Mouse (Mus musculus) forebrain, embryonic 13.5 days (tissue): ENCODE measurements around the gene Zfp3. TPM values are rescaled to one million over a fixed set of nuclear protein-coding genes. Genes with fewer than 3 reads are reported as not detected.
"Not testable (repeated sequence)": the region's sequence is repeated elsewhere in the genome, so short reads cannot be mapped to it uniquely, and the experiment has no call there.

Experiments
- ATAC-seq: fragments of 200-750 bp; cut with Nextera tagmentation; 2 replicates; pipeline ENCODE4 v1.8.0; 2017
- H3K27ac ChIP-seq: fragments of 300-500 bp; sonication (generic); 2 replicates; pipeline ENCODE4 v1.5.1; 2015; ENCODE audit warnings: inconsistent platforms, mild to moderate bottlenecking, moderate library complexity
- H3K27me3 ChIP-seq: fragments of 300-500 bp; sonication (generic); 2 replicates; pipeline ENCODE4 v1.6.1; 2015; ENCODE audit warnings: mild to moderate bottlenecking, inconsistent platforms
- H3K36me3 ChIP-seq: fragments of 300-500 bp; sonication (generic); 2 replicates; pipeline ENCODE4 v1.6.1; 2015; ENCODE audit warnings: mild to moderate bottlenecking, inconsistent platforms; ENCODE audit not compliant: poor library complexity, severe bottlenecking
- H3K4me1 ChIP-seq: fragments of 300-500 bp; sonication (generic); 2 replicates; pipeline ENCODE4 v1.6.1; 2015; ENCODE audit warnings: inconsistent platforms
- H3K4me2 ChIP-seq: fragments of 300-500 bp; sonication (generic); 2 replicates; pipeline ENCODE4 v1.6.1; 2015; ENCODE audit warnings: inconsistent platforms, mild to moderate bottlenecking, moderate library complexity
- H3K4me3 ChIP-seq: fragments of 300-500 bp; sonication (generic); 2 replicates; pipeline ENCODE4 v1.5.1; 2015; ENCODE audit warnings: mild to moderate bottlenecking, inconsistent platforms
- H3K9ac ChIP-seq: fragments of 300-500 bp; sonication (generic); 2 replicates; pipeline ENCODE4 v1.6.1; 2015; ENCODE audit warnings: mild to moderate bottlenecking, inconsistent platforms
- H3K9me3 ChIP-seq: fragments of 300-500 bp; sonication (generic); replicated peaks from 2 replicates; pipeline ENCODE4 v1.6.1; 2016; ENCODE audit warnings: inconsistent platforms
- WGBS: fragments of 180-500 bp; shearing (Covaris S2); methylation state at CpG from one replicate; pipeline ENCODE4 v1.1.7; 2015; 5-methylcytosine and 5-hydroxymethylcytosine counted together
- polyA plus RNA-seq: library from polyadenylated mRNA; unstranded; fragments of >200 nt; fragmentation: Nextera tagmentation; extraction: Ambion mirVana; gene quantifications from 2 replicates; pipeline ENCODE4 v1.2.1, GENCODE M21; 2015

Gene Zfp3
- polyA plus RNA-seq, 1 experiment from 2014 or later: 11.5 TPM

- no peaks in the 10 kb centered on the region for H3K9me3 ChIP-seq
- 92% methylated on average over 3 of the region's 3 CpGs for WGBS
- H3K27ac ChIP-seq: no peak overlapping the region
- no peaks in the 10 kb centered on the region for H3K36me3 ChIP-seq
- no peak overlapping the region for H3K9ac ChIP-seq
- ATAC-seq: no peak
- H3K4me1 ChIP-seq: no peaks in the 10 kb centered on the region
- H3K27me3 ChIP-seq: no peaks in the 10 kb centered on the region
- H3K4me3 ChIP-seq: no peak overlapping the region
- no peak overlapping the region for H3K4me2 ChIP-seq
Observed at GRCm38 (mm10) chr11:70741603-70742002, 22.4 kb upstream of the Zfp3 start.

GRCm38 (mm10) chr11:70742117-70742516 is 21.9 kb upstream of the Zfp3 start:
- H3K4me1 ChIP-seq: no peaks in the 10 kb centered on the region
- no peak for ATAC-seq
- no peak overlapping the region for H3K4me3 ChIP-seq
- WGBS: 92% methylated on average over 7 of the region's 7 CpGs
- H3K9ac ChIP-seq: no peak overlapping the region
- no peaks in the 10 kb centered on the region for H3K9me3 ChIP-seq
- no peaks in the 10 kb centered on the region for H3K27me3 ChIP-seq
- H3K27ac ChIP-seq: no peak overlapping the region
- no peaks in the 10 kb centered on the region for H3K36me3 ChIP-seq
- H3K4me2 ChIP-seq: no peak overlapping the region

- no peak overlapping the region for H3K27ac ChIP-seq
- H3K36me3 ChIP-seq: no peaks in the 10 kb centered on the region
- no peak for ATAC-seq
- no peaks in the 10 kb centered on the region for H3K4me1 ChIP-seq
- no peaks in the 10 kb centered on the region for H3K27me3 ChIP-seq
- 81% methylated on average over 12 of the region's 12 CpGs for WGBS
- H3K4me3 ChIP-seq: no peak overlapping the region
- no peaks in the 10 kb centered on the region for H3K9me3 ChIP-seq
- no peak overlapping the region for H3K9ac ChIP-seq
- no peak overlapping the region for H3K4me2 ChIP-seq
Observed at GRCm38 (mm10) chr11:70742581-70743459, 21.2 kb upstream of the Zfp3 start.

- H3K9me3 ChIP-seq: no peaks in the 10 kb centered on the region
- H3K27me3 ChIP-seq: no peaks in the 10 kb centered on the region
- H3K4me1 ChIP-seq: no peaks in the 10 kb centered on the region
- 87% methylated on average over 7 of the region's 7 CpGs for WGBS
- no peak overlapping the region for H3K4me2 ChIP-seq
- H3K4me3 ChIP-seq: no peak overlapping the region
- no peaks in the 10 kb centered on the region for H3K36me3 ChIP-seq
- no peak overlapping the region for H3K27ac ChIP-seq
- no peak for ATAC-seq
- H3K9ac ChIP-seq: no peak overlapping the region
Observed at GRCm38 (mm10) chr11:70745636-70746035, 18.4 kb upstream of the Zfp3 start.

GRCm38 (mm10) chr11:70747876-70748545 is 16.0 kb upstream of the Zfp3 start:
- Histone ChIP-seq H3K27me3 (no peaks in the 10 kb centered on the region), H3K27ac (no peak overlapping the region), H3K4me1 (no peaks in the 10 kb centered on the region), H3K9me3 (no peaks in the 10 kb centered on the region), H3K9ac (no peak overlapping the region), H3K4me3 (no peak overlapping the region), H3K36me3 (no peaks in the 10 kb centered on the region), H3K4me2 (no peak overlapping the region)
- no peak for ATAC-seq
- 92% methylated on average over 4 of the region's 4 CpGs for WGBS

- Histone ChIP-seq H3K27ac (no peak overlapping the region), H3K9ac (no peak overlapping the region), H3K4me1 (no peaks in the 10 kb centered on the region; the same call in 1 of the 2 replicates), H3K4me2 (no peak overlapping the region), H3K9me3 (no peaks in the 10 kb centered on the region), H3K4me3 (no peak overlapping the region), H3K36me3 (no peaks in the 10 kb centered on the region), H3K27me3 (0 out of 2 replicates have a peak, but pooled peaks cover 2% of the 10 kb centered on the region)
- WGBS: 88% methylated on average over 4 of the region's 4 CpGs
- ATAC-seq: no peak
Observed at GRCm38 (mm10) chr11:70752337-70753017, 11.5 kb upstream of the Zfp3 start.

- Histone ChIP-seq H3K4me2 (no peak overlapping the region), H3K4me1 (no peaks in the 10 kb centered on the region; the same call in 1 of the 2 replicates), H3K27ac (no peak overlapping the region), H3K36me3 (no peaks in the 10 kb centered on the region), H3K9me3 (no peaks in the 10 kb centered on the region), H3K27me3 (0 out of 2 replicates have a peak, but pooled peaks cover 2% of the 10 kb centered on the region), H3K4me3 (no peak overlapping the region), H3K9ac (no peak overlapping the region)
- ATAC-seq: no peak
- 91% methylated on average over 10 of the region's 10 CpGs for WGBS
Observed at GRCm38 (mm10) chr11:70753146-70753545, 10.9 kb upstream of the Zfp3 start.

- Histone ChIP-seq H3K36me3 (no peaks in the 10 kb centered on the region), H3K9me3 (no peaks in the 10 kb centered on the region), H3K4me3 (no peak overlapping the region), H3K4me1 (no peaks in the 10 kb centered on the region; the same call in 1 of the 2 replicates), H3K27ac (no peak overlapping the region), H3K27me3 (0 out of 2 replicates have a peak, but pooled peaks cover 2% of the 10 kb centered on the region), H3K4me2 (no peak overlapping the region), H3K9ac (no peak overlapping the region)
- 37% methylated on average over 4 of the region's 4 CpGs for WGBS
- ATAC-seq: no peak
Observed at GRCm38 (mm10) chr11:70754476-70754875, 9.5 kb upstream of the Zfp3 start.

GRCm38 (mm10) chr11:70754958-70755357 is 9.1 kb upstream of the Zfp3 start:
- H3K9ac ChIP-seq: no peak overlapping the region
- no peaks in the 10 kb centered on the region for H3K36me3 ChIP-seq
- H3K9me3 ChIP-seq: no peaks in the 10 kb centered on the region
- no peaks in the 10 kb centered on the region; the same call in 1 of the 2 replicates for H3K4me1 ChIP-seq
- 56% methylated on average over 7 of the region's 7 CpGs for WGBS
- H3K27me3 ChIP-seq: 0 out of 2 replicates have a peak, but pooled peaks cover 2% of the 10 kb centered on the region
- no peak overlapping the region for H3K27ac ChIP-seq
- no peak overlapping the region for H3K4me2 ChIP-seq
- ATAC-seq: no peak
- H3K4me3 ChIP-seq: no peak overlapping the region

- Histone ChIP-seq H3K27ac (no peak overlapping the region), H3K9me3 (no peaks in the 10 kb centered on the region), H3K27me3 (0 out of 2 replicates have a peak, but pooled peaks cover 2% of the 10 kb centered on the region), H3K4me3 (no peak overlapping the region), H3K4me2 (no peak overlapping the region), H3K9ac (no peak overlapping the region), H3K4me1 (no peaks in the 10 kb centered on the region; the same call in 1 of the 2 replicates), H3K36me3 (no peaks in the 10 kb centered on the region)
- 8% methylated on average over 7 of the region's 7 CpGs for WGBS
- no peak for ATAC-seq
Observed at GRCm38 (mm10) chr11:70755645-70756044, 8.4 kb upstream of the Zfp3 start.

- H3K27ac ChIP-seq, H3K9ac ChIP-seq, H3K27me3 ChIP-seq, H3K36me3 ChIP-seq, H3K4me2 ChIP-seq, H3K4me1 ChIP-seq, H3K4me3 ChIP-seq, ATAC-seq, H3K9me3 ChIP-seq: not testable (repeated sequence)
- 60% methylated on average over 3 of the region's 3 CpGs for WGBS
Observed at GRCm38 (mm10) chr11:70760446-70760845, 3.6 kb upstream of the Zfp3 start.

- H3K9ac ChIP-seq: no peak overlapping the region
- no peak overlapping the region for H3K27ac ChIP-seq
- H3K9me3 ChIP-seq: no peaks in the 10 kb centered on the region
- no peaks in the 10 kb centered on the region for H3K27me3 ChIP-seq
- no peak overlapping the region for H3K4me3 ChIP-seq
- 85% methylated on average over 9 of the region's 9 CpGs for WGBS
- peaks cover 19% of the 10 kb centered on the region for H3K4me1 ChIP-seq
- no peak for ATAC-seq
- H3K36me3 ChIP-seq: peaks cover 3% of the 10 kb centered on the region; the same call in 1 of the 2 replicates
- H3K4me2 ChIP-seq: no peak overlapping the region
Observed at GRCm38 (mm10) chr11:70762641-70763040, 1.4 kb upstream of the Zfp3 start.
